Mouse (Mus musculus) spleen, adult 2 months (tissue): ENCODE measurements around the gene Atl3. TPM values are rescaled to one million over a fixed set of nuclear protein-coding genes. Genes with fewer than 3 reads are reported as not detected.

Source experiments
- DNase-seq, 2 experiments: peaks; one replicate each; pipeline versions ENCODE4 v3.0.0 to v3.0.0-alpha.2; 2012 to 2021; ENCODE audit warnings: low spot score in 2 of 2, low read depth in 1 of 2
- H3K27ac ChIP-seq: fragments of 200-500 bp; 2 replicates; pipeline ENCODE4 v1.5.1; 2012; ENCODE audit warnings: low read length, inconsistent platforms; ENCODE audit not compliant: insufficient read depth
- H3K27me3 ChIP-seq: fragments of 200-500 bp; 2 replicates; pipeline ENCODE4 v1.6.1; 2012; ENCODE audit warnings: mild to moderate bottlenecking, moderate library complexity, low read length, inconsistent platforms; ENCODE audit not compliant: control insufficient read depth, insufficient read depth
- H3K36me3 ChIP-seq: fragments of 200-500 bp; 2 replicates; pipeline ENCODE4 v1.6.1; 2012; ENCODE audit warnings: mild to moderate bottlenecking, low read length, inconsistent platforms; ENCODE audit not compliant: control insufficient read depth, insufficient read depth
- H3K4me1 ChIP-seq: fragments of 200-500 bp; 2 replicates; pipeline ENCODE4 v1.6.1; 2011; ENCODE audit warnings: inconsistent platforms; ENCODE audit not compliant: control insufficient read depth, insufficient read depth, insufficient read length
- H3K4me3 ChIP-seq: fragments of 200-500 bp; 2 replicates; pipeline ENCODE4 v1.5.1; 2011; ENCODE audit warnings: mild to moderate bottlenecking, inconsistent platforms; ENCODE audit not compliant: insufficient read depth, insufficient read length; ENCODE audit errors: extremely low read depth
- CTCF ChIP-seq: fragments of 200-500 bp; IDR thresholded peaks from 2 replicates; pipeline ENCODE4 v1.5.1; 2011; ENCODE audit warnings: mild to moderate bottlenecking, inconsistent platforms; ENCODE audit not compliant: insufficient read depth, insufficient read length, insufficient replicate concordance; ENCODE audit errors: extremely low read depth
- POLR2A ChIP-seq: fragments of 200-500 bp; IDR thresholded peaks from 2 replicates; pipeline ENCODE4 v1.6.1; 2011; ENCODE audit warnings: low read depth, low read length, inconsistent platforms
- WGBS: fragments of 180-500 bp; shearing (Covaris S2); methylation state at CpG from one replicate; pipeline ENCODE4 v1.1.7; 2018; 5-methylcytosine and 5-hydroxymethylcytosine counted together
- polyA plus RNA-seq: library from polyadenylated mRNA; depleted of rRNA; stranded (reverse); fragments of >200 nt; gene quantifications from 2 replicates; pipeline ENCODE4 v1.2.3, GENCODE M21; 2012; rRNA removed

Atl3 gene
- polyA plus RNA-seq, 1 experiment: 6.7 TPM

- Histone ChIP-seq H3K36me3 (peaks cover 11% of the 10 kb centered on the region), H3K4me3 (no peak overlapping the region), H3K27ac (no peak overlapping the region), H3K27me3 (no peaks in the 10 kb centered on the region), H3K4me1 (no peaks in the 10 kb centered on the region)
- WGBS: 90% methylated on average over 3 of the region's 3 CpGs
- TF ChIP-seq POLR2A (no peak), CTCF (no peak)
- DNase-seq: no peak
Observed at GRCm38 (mm10) chr19:7583599-7583998, 89.8 kb downstream of the Atl3 start.

GRCm38 (mm10) chr19:7585279-7585678, 91.4 kb downstream of the Atl3 start:
- H3K4me3 ChIP-seq: no peak overlapping the region
- H3K4me1 ChIP-seq: no peaks in the 10 kb centered on the region
- H3K27me3 ChIP-seq: no peaks in the 10 kb centered on the region
- peaks cover 6% of the 10 kb centered on the region; the same call in 1 of the 2 replicates for H3K36me3 ChIP-seq
- DNase-seq: no peak
- WGBS: 94% methylated on average over 8 of the region's 8 CpGs
- no peak for TF ChIP-seq CTCF
- TF ChIP-seq POLR2A: no peak
- H3K27ac ChIP-seq: no peak overlapping the region

- no peaks in the 10 kb centered on the region for H3K4me1 ChIP-seq
- H3K4me3 ChIP-seq: no peak overlapping the region
- H3K27ac ChIP-seq: no peak overlapping the region
- no peak for DNase-seq
- 96% methylated on average over 6 of the region's 6 CpGs for WGBS
- H3K27me3 ChIP-seq: no peaks in the 10 kb centered on the region
- H3K36me3 ChIP-seq: 0 out of 2 replicates have a peak, but pooled peaks cover 4% of the 10 kb centered on the region
- TF ChIP-seq CTCF: no peak
- no peak for TF ChIP-seq POLR2A
Observed at GRCm38 (mm10) chr19:7585764-7586163, 91.9 kb downstream of the Atl3 start.

Other genes with a start within 250 kb of the Atl3 start
- 1.8 and 3.5 TPM in 2 replicates for gene Rcor2, start 226.7 kb upstream of the Atl3 start, polyA plus RNA-seq
- 84.8 and 111 TPM in 2 replicates for gene Mark2, start 152.2 kb upstream of the Atl3 start, polyA plus RNA-seq
- 10.3 and 12.2 TPM in 2 replicates for gene Spindoc, start 111.0 kb upstream of the Atl3 start, polyA plus RNA-seq
- 10.1 and 12.3 TPM in 2 replicates for gene 2700081O15Rik, start 76.4 kb upstream of the Atl3 start, polyA plus RNA-seq
- 39.6 and 53.4 TPM in 2 replicates for gene Rtn3, start 10.8 kb upstream of the Atl3 start, polyA plus RNA-seq
- 15.2 and 17.2 TPM in 2 replicates for gene Pla2g16, start 63.4 kb downstream of the Atl3 start, polyA plus RNA-seq
- 0.14 and 0.35 TPM in 2 replicates for gene Lgals12, start 113.2 kb downstream of the Atl3 start, polyA plus RNA-seq
- not detected in 2 replicates for gene Hrasls5, start 118.5 kb downstream of the Atl3 start, polyA plus RNA-seq
- not detected in 2 replicates for gene Slc22a19, start 217.3 kb downstream of the Atl3 start, polyA plus RNA-seq